Mouse (Mus musculus) heart, embryonic 11.5 days (tissue): Measurements from ENCODE around the gene Elmod1. TPM values are rescaled to one million over a fixed set of nuclear protein-coding genes. Genes with fewer than 3 reads are reported as not detected.

Source experiments
- ATAC-seq: fragments of 200-750 bp; cut with Nextera tagmentation; replicated peaks from 2 replicates; pipeline ENCODE4 v1.8.0; 2017; ENCODE audit warnings: moderate library complexity; ENCODE audit not compliant: insufficient number of reproducible peaks, low FRiP score, low TSS enrichment
- H3K27ac ChIP-seq: fragments of 300-500 bp; sonication (generic); 2 replicates; pipeline ENCODE4 v1.5.1; 2014; ENCODE audit warnings: mild to moderate bottlenecking, low read depth, low read length
- H3K27me3 ChIP-seq: fragments of 300-500 bp; sonication (generic); 2 replicates; pipeline ENCODE4 v1.6.1; 2014; ENCODE audit warnings: mild to moderate bottlenecking, low read length, mixed read lengths; ENCODE audit not compliant: control insufficient read depth, insufficient read depth
- H3K36me3 ChIP-seq: fragments of 300-500 bp; sonication (generic); 2 replicates; pipeline ENCODE4 v1.6.1; 2014; ENCODE audit warnings: mild to moderate bottlenecking, low read length, moderate library complexity, mixed read lengths; ENCODE audit not compliant: control insufficient read depth, insufficient read depth
- H3K4me1 ChIP-seq: fragments of 300-500 bp; sonication (generic); 2 replicates; pipeline ENCODE4 v1.6.1; 2014; ENCODE audit warnings: low read length; ENCODE audit not compliant: control insufficient read depth, insufficient read depth
- H3K4me2 ChIP-seq: fragments of 300-500 bp; sonication (generic); 2 replicates; pipeline ENCODE4 v1.6.1; 2014; ENCODE audit warnings: mild to moderate bottlenecking, moderate library complexity
- H3K4me3 ChIP-seq: fragments of 300-500 bp; sonication (generic); 2 replicates; pipeline ENCODE4 v1.5.1; 2014; ENCODE audit warnings: low read depth, low read length
- H3K9ac ChIP-seq: fragments of 300-500 bp; sonication (generic); 2 replicates; pipeline ENCODE4 v1.6.1; 2014; ENCODE audit warnings: mild to moderate bottlenecking, low read depth, low read length, moderate library complexity
- H3K9me3 ChIP-seq: fragments of 300-500 bp; sonication (generic); replicated peaks from 2 replicates; pipeline ENCODE4 v1.6.1; 2016; ENCODE audit warnings: low read length; ENCODE audit not compliant: control insufficient read depth
- WGBS: fragments of 180-500 bp; shearing (Covaris S2); extraction: QIAGEN DNeasy Blood & Tissue Kit; methylation state at CpG from one replicate; pipeline ENCODE4 v1.1.7; 2014; ENCODE audit not compliant: insufficient replicate concordance; 5-methylcytosine and 5-hydroxymethylcytosine counted together
- polyA plus RNA-seq: library from polyadenylated mRNA; unstranded; fragments of >200 nt; fragmentation: Nextera tagmentation; extraction: Ambion mirVana; gene quantifications from 2 replicates; pipeline ENCODE4 v1.2.1, GENCODE M21; 2014

Elmod1 gene
- polyA plus RNA-seq, 1 experiment from 2014 or later: not detected

DNA sequence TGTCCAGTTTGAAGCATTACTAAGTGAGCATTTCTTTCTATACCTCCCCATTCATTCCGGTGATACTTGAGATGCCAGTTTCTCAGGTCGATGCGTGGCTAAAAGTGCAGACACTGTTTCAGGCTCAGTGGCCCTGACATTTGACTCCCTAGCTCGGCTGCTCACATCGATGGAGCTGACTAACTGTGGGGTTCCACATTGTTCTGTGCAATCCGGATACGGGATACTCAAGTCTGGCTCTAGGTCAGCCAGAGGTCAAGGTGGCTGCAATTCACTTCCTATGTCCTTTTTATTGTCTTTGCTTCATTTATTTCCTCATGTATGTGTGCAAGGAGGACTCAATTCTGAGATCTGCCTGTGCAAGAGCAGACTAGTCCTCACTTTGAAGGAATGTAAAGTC lies 79.3 kb downstream of the Elmod1 start:
- Histone ChIP-seq H3K4me3 (no peak overlapping the region), H3K4me2 (no peak overlapping the region), H3K27ac (no peak overlapping the region), H3K27me3 (no peaks in the 10 kb centered on the region), H3K9ac (no peak overlapping the region), H3K36me3 (no peaks in the 10 kb centered on the region), H3K9me3 (no peaks in the 10 kb centered on the region), H3K4me1 (no peaks in the 10 kb centered on the region)
- ATAC-seq: no peak
- 76% methylated on average over 7 of the region's 7 CpGs for WGBS

GRCm38 (mm10) chr9:53890075-53890474 lies 85.0 kb downstream of the Elmod1 start:
- Histone ChIP-seq H3K36me3 (no peaks in the 10 kb centered on the region), H3K4me1 (no peaks in the 10 kb centered on the region), H3K27ac (no peak overlapping the region), H3K4me3 (no peak overlapping the region), H3K9ac (no peak overlapping the region), H3K4me2 (no peak overlapping the region), H3K9me3 (no peaks in the 10 kb centered on the region), H3K27me3 (no peaks in the 10 kb centered on the region)
- no peak for ATAC-seq
- 0% methylated on average over 1 of the region's 1 CpGs for WGBS

DNA sequence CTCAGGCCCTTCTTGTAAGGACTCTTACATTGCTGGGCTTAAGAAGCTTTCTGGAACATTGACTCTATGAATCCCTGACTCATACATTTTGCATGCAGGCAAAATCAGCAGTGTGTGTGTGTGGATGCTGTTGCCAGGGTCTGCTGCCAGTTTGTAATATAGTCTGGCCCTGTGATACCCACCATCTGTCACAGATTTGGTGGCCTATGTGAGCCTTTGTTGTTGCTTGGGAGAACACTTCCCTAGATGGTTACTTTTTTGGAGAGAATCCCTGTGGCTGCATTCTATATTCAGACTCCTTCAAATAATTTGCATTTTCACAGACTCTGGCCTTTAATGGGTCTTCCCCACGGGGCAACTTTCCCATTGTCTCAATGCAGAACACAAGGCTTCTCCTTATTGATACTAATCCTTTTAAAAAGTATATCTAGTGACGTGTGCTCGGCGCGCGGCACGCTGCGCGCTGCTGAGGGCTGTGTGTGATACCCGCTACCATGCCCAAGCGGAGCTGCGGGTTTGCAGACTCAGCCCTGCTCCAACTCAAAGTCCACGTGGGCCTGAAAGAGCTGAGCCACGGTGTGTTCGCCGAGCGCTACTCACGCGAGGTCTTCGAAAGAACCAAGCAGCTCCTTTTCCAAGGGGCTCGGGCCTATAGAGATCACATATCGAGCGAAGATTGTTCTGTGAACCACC lies 91.4 kb downstream of the Elmod1 start:
- Histone ChIP-seq H3K4me1 (no peaks in the 10 kb centered on the region), H3K27ac (no peak overlapping the region), H3K36me3 (no peaks in the 10 kb centered on the region), H3K9me3 (no peaks in the 10 kb centered on the region), H3K4me2 (no peak overlapping the region), H3K4me3 (no peak overlapping the region), H3K9ac (no peak overlapping the region), H3K27me3 (no peaks in the 10 kb centered on the region)
- ATAC-seq: no peak
- WGBS: 88% methylated on average over 23 of the region's 23 CpGs

- H3K36me3 ChIP-seq: no peaks in the 10 kb centered on the region
- no peak overlapping the region for H3K9ac ChIP-seq
- WGBS: 59% methylated on average over 2 of the region's 2 CpGs
- H3K9me3 ChIP-seq: no peaks in the 10 kb centered on the region
- no peak overlapping the region for H3K4me3 ChIP-seq
- H3K27me3 ChIP-seq: no peaks in the 10 kb centered on the region
- no peaks in the 10 kb centered on the region for H3K4me1 ChIP-seq
- H3K27ac ChIP-seq: no peak overlapping the region
- no peak for ATAC-seq
- no peak overlapping the region for H3K4me2 ChIP-seq
Observed at GRCm38 (mm10) chr9:53877423-53877822, 97.7 kb downstream of the Elmod1 start.

DNA sequence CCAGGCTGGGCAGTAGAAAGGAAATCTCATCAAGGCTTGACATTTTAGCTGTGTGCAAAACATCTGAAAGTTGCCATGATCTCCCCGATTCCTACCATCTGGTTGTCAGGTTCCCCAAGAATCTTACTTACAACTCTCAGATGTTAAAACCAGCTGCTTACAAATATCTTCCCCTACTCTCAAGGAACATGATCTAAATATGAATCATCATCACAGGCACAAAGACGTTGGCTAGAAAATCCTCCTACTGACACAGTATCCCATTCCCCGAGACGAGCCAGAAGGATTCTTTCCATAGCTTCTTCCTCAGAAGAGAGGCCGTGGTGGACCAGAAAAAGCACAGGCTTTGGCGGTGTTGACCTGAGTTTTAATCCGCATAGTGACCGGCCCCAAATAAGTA lies 101.9 kb downstream of the Elmod1 start:
- Histone ChIP-seq H3K9ac (no peak overlapping the region), H3K36me3 (no peaks in the 10 kb centered on the region), H3K4me1 (no peaks in the 10 kb centered on the region), H3K4me2 (no peak overlapping the region), H3K4me3 (no peak overlapping the region), H3K27ac (no peak overlapping the region), H3K27me3 (no peaks in the 10 kb centered on the region), H3K9me3 (no peaks in the 10 kb centered on the region)
- 86% methylated on average over 8 of the region's 8 CpGs for WGBS
- ATAC-seq: no peak

Other genes with a start within 250 kb of the Elmod1 start
- gene Slc35f2, start 203.8 kb downstream of the Elmod1 start, polyA plus RNA-seq: 0.82 and 1.2 TPM in 2 replicates
- gene Sln, start 125.1 kb downstream of the Elmod1 start, polyA plus RNA-seq: 10.4 and 10.6 TPM in 2 replicates
- gene Tnfaip8l3, start 93.1 kb upstream of the Elmod1 start, polyA plus RNA-seq: 0.19 TPM in 1 of 2 replicates, not detected in the other